In genomic region chr4:45439281-45439680, GRCm38 (mm10) we compare ENCODE assay signal across 19 mouse cellular contexts. TPM values are rescaled to one million over a fixed set of nuclear protein-coding genes. Genes with fewer than 3 reads are reported as not detected.
DNase-seq lines count a peak whose midpoint lies in the region; ATAC-seq lines count a peak whose summit lies in the region.
"Had no signal": no experiment of that assay in that cellular context is flagged by ENCODE, and none has a peak within 500 bp of the region (broad histone marks: within the 10 kb centered on the region; RNA-seq: fewer than 3 reads in every experiment).

No protein-coding gene starts in this region.

- no peak for DNase-seq in heart, embryonic 10.5 days (ENCODE audit: low spot score)
- no peak for DNase-seq in heart, postnatal 36 days
- peak; percentile 46 for DNase-seq in neural tube, embryonic 11.5 days (ENCODE audit: low spot score)
- peak; percentile 63 for DNase-seq in hindbrain, embryonic 14.5 days (ENCODE audit: low spot score)
- no peak for DNase-seq in gastrocnemius, postnatal 4 days (ENCODE audit: low spot score in 2 of 2)
- DNase-seq in layer of hippocampus, adult 8-10 months (ENCODE audit: low spot score in 2 of 2) = no peak
- DNase-seq: adrenal gland, adult 2 months; cerebellum, postnatal 10 days; kidney, postnatal 36 days; liver; liver, postnatal 0 days; lung, postnatal 14 days; thymus, postnatal 25 days had no signal

- no peak overlapping the region for H3K4me3 ChIP-seq in heart, embryonic 10.5 days
- no peak overlapping the region for H3K4me3 ChIP-seq in neural tube, embryonic 11.5 days (ENCODE audit: low read depth, low read length)
- no peak overlapping the region for H3K4me3 ChIP-seq in neural tube, embryonic 15.5 days (replicated peaks)
- no peak overlapping the region for H3K4me3 ChIP-seq in hindbrain, embryonic 14.5 days (replicated peaks; ENCODE audit: low read length)
- H3K4me3 ChIP-seq in stomach, embryonic 16.5 days (replicated peaks; ENCODE audit: low read length) = no peak overlapping the region
- H3K4me3 ChIP-seq: erythroblast, embryonic 14.5 days; megakaryocyte, embryonic 14.5 days had no signal

- WGBS in heart, embryonic 10.5 days = 53% methylated on average over 5 of the region's 5 CpGs
- WGBS in neural tube, embryonic 11.5 days = 29% methylated on average over 5 of the region's 5 CpGs
- 19% methylated on average over 5 of the region's 5 CpGs for WGBS in neural tube, embryonic 15.5 days
- WGBS in hindbrain, embryonic 14.5 days = 35% methylated on average over 5 of the region's 5 CpGs
- 14% methylated on average over 5 of the region's 5 CpGs for WGBS in stomach, embryonic 16.5 days

- peaks cover 34% of the 10 kb centered on the region for H3K36me3 ChIP-seq in heart, embryonic 10.5 days
- no peaks in the 10 kb centered on the region for H3K36me3 ChIP-seq in neural tube, embryonic 11.5 days (ENCODE audit: control insufficient read depth, insufficient read depth, low read length)
- 0 out of 2 replicates have a peak, but pooled peaks cover 6% of the 10 kb centered on the region for H3K36me3 ChIP-seq in neural tube, embryonic 15.5 days
- 0 out of 2 replicates have a peak, but pooled peaks cover 2% of the 10 kb centered on the region for H3K36me3 ChIP-seq in hindbrain, embryonic 14.5 days (replicated peaks; ENCODE audit: control insufficient read depth, insufficient read depth)
- no peaks in the 10 kb centered on the region for H3K36me3 ChIP-seq in stomach, embryonic 16.5 days (ENCODE audit: control insufficient read depth, insufficient read depth, low read length)

- H3K9me3 ChIP-seq in heart, embryonic 10.5 days = no peaks in the 10 kb centered on the region
- no peaks in the 10 kb centered on the region for H3K9me3 ChIP-seq in neural tube, embryonic 11.5 days (ENCODE audit: control insufficient read depth, low read length)
- H3K9me3 ChIP-seq in neural tube, embryonic 15.5 days (replicated peaks) = no peaks in the 10 kb centered on the region
- H3K9me3 ChIP-seq in hindbrain, embryonic 14.5 days (ENCODE audit: control insufficient read depth, low read length) = no peaks in the 10 kb centered on the region
- H3K9me3 ChIP-seq in stomach, embryonic 16.5 days (replicated peaks; ENCODE audit: control insufficient read depth, low read length) = no peaks in the 10 kb centered on the region
- H3K9me3 ChIP-seq: megakaryocyte, embryonic 14.5 days had no signal

- H3K9ac ChIP-seq in neural tube, embryonic 11.5 days (ENCODE audit: low read length) = no peak overlapping the region
- H3K9ac ChIP-seq in neural tube, embryonic 15.5 days (replicated peaks) = no peak overlapping the region
- no peak overlapping the region for H3K9ac ChIP-seq in hindbrain, embryonic 14.5 days
- peak overlapping the region; percentile 14; the same call in 1 of the 2 replicates for H3K9ac ChIP-seq in stomach, embryonic 16.5 days (ENCODE audit: low read length)
- H3K9ac ChIP-seq: liver, postnatal 0 days had no signal

- peaks cover 21% of the 10 kb centered on the region; the same call in 1 of the 2 replicates for H3K27me3 ChIP-seq in heart, embryonic 10.5 days (ENCODE audit: insufficient read depth, poor library complexity, severe bottlenecking)
- H3K27me3 ChIP-seq in neural tube, embryonic 11.5 days (ENCODE audit: control insufficient read depth, insufficient read depth, low read length) = no peaks in the 10 kb centered on the region
- H3K27me3 ChIP-seq in neural tube, embryonic 15.5 days (replicated peaks) = no peaks in the 10 kb centered on the region
- no peaks in the 10 kb centered on the region for H3K27me3 ChIP-seq in hindbrain, embryonic 14.5 days (ENCODE audit: control insufficient read depth, insufficient read depth, low read length)
- H3K27me3 ChIP-seq in stomach, embryonic 16.5 days (ENCODE audit: control insufficient read depth, insufficient read depth, low read length) = no peaks in the 10 kb centered on the region

- no peak for ATAC-seq in neural tube, embryonic 11.5 days (ENCODE audit: insufficient read depth, low FRiP score, low TSS enrichment)
- no peak for ATAC-seq in neural tube, embryonic 15.5 days (ENCODE audit: low FRiP score)
- ATAC-seq in hindbrain, embryonic 14.5 days (ENCODE audit: low FRiP score) = no peak
- no peak for ATAC-seq in stomach, embryonic 16.5 days (ENCODE audit: insufficient read depth, low FRiP score)
- ATAC-seq: forebrain, embryonic 16.5 days; inflammation-experienced regulatory T-cells, adult 6 months; liver, postnatal 0 days had no signal

- intact Hi-C loops in heart, postnatal 36 days (cut with DNase I) = no loop called here

- peaks cover 100% of the 10 kb centered on the region for H3K4me1 ChIP-seq in heart, embryonic 10.5 days
- peaks cover 33% of the 10 kb centered on the region for H3K4me1 ChIP-seq in neural tube, embryonic 11.5 days (ENCODE audit: control insufficient read depth, insufficient read depth, low read length)
- peaks cover 50% of the 10 kb centered on the region for H3K4me1 ChIP-seq in neural tube, embryonic 15.5 days
- peaks cover 52% of the 10 kb centered on the region for H3K4me1 ChIP-seq in hindbrain, embryonic 14.5 days (replicated peaks; ENCODE audit: control insufficient read depth, insufficient read depth, low read length)
- peaks cover 42% of the 10 kb centered on the region for H3K4me1 ChIP-seq in stomach, embryonic 16.5 days (ENCODE audit: control insufficient read depth, insufficient read depth, low read length)

- 0 out of 2 replicates have a peak overlapping the region, but pooled peaks have one; percentile 52 for H3K27ac ChIP-seq in heart, embryonic 10.5 days
- H3K27ac ChIP-seq in neural tube, embryonic 11.5 days (ENCODE audit: low read depth, low read length) = no peak overlapping the region
- H3K27ac ChIP-seq in neural tube, embryonic 15.5 days (replicated peaks) = no peak overlapping the region
- H3K27ac ChIP-seq in hindbrain, embryonic 14.5 days = peak overlapping the region; percentile 66
- peak overlapping the region; percentile 10; the same call in 1 of the 2 replicates for H3K27ac ChIP-seq in stomach, embryonic 16.5 days (ENCODE audit: low read length)

- no peak overlapping the region for H3K4me2 ChIP-seq in neural tube, embryonic 11.5 days (ENCODE audit: low read depth)
- no peak overlapping the region for H3K4me2 ChIP-seq in neural tube, embryonic 15.5 days
- H3K4me2 ChIP-seq in hindbrain, embryonic 14.5 days (replicated peaks) = no peak overlapping the region
- no peak overlapping the region for H3K4me2 ChIP-seq in stomach, embryonic 16.5 days (ENCODE audit: low read depth, low read length)

RNA-seq across cellular contexts. Expression of gene Slc25a51, which starts 30.7 kb away (rescaled TPM):
- 66.2 and 77.3 TPM in 2 replicates for polyA plus RNA-seq in heart, embryonic 10.5 days (2016; fragmentation: Nextera tagmentation; extraction: Ambion mirVana)
- 100 to 1,000 TPM; 107 to 111 TPM for total RNA-seq in heart, postnatal 36 days (2021)
- polyA plus RNA-seq in neural tube, embryonic 11.5 days (2014; fragmentation: Nextera tagmentation; extraction: Ambion mirVana) = 72.7 and 82.2 TPM in 2 replicates
- polyA plus RNA-seq in neural tube, embryonic 15.5 days (2015; fragmentation: Nextera tagmentation; extraction: Ambion mirVana) = 68.1 and 69.1 TPM in 2 replicates
- 69.3 and 79.1 TPM in 2 replicates for polyA plus RNA-seq in hindbrain, embryonic 14.5 days (2014; fragmentation: Nextera tagmentation; extraction: Ambion mirVana)
- 62.0 and 65.5 TPM in 2 replicates for polyA plus RNA-seq in stomach, embryonic 16.5 days (2015; fragmentation: Nextera tagmentation; extraction: Ambion mirVana)
- 10 to 100 TPM; 81.9 to 89.9 TPM for total RNA-seq in gastrocnemius, postnatal 4 days (2021)
- 100 to 1,000 TPM; 103 to 145 (median 128) TPM for total RNA-seq in layer of hippocampus, adult 8-10 months (2022)

Comparison
In these comparisons a context has a peak if more than half of its experiments do, and no peak if none do; other contexts are left out.
1. DNase-seq: peak in neural tube, embryonic 11.5 days (single experiment) and hindbrain, embryonic 14.5 days (single experiment); none in heart, embryonic 10.5 days (single experiment), heart, postnatal 36 days (0 of 2), gastrocnemius, postnatal 4 days (0 of 2) and layer of hippocampus, adult 8-10 months (0 of 2).
2. H3K27ac ChIP-seq: peak in heart, embryonic 10.5 days (single experiment), hindbrain, embryonic 14.5 days (single experiment) and stomach, embryonic 16.5 days (single experiment); none in neural tube, embryonic 11.5 days (single experiment) and neural tube, embryonic 15.5 days (single experiment).